Mouse (Mus musculus) B cell, adult 2 months (primary cell): ENCODE results near the gene Slc25a1.

Source experiments
- DNase-seq, 2 experiments: peaks; one replicate each; pipeline ENCODE4 v3.0.0; 2022

Gene Slc25a1

DNA sequence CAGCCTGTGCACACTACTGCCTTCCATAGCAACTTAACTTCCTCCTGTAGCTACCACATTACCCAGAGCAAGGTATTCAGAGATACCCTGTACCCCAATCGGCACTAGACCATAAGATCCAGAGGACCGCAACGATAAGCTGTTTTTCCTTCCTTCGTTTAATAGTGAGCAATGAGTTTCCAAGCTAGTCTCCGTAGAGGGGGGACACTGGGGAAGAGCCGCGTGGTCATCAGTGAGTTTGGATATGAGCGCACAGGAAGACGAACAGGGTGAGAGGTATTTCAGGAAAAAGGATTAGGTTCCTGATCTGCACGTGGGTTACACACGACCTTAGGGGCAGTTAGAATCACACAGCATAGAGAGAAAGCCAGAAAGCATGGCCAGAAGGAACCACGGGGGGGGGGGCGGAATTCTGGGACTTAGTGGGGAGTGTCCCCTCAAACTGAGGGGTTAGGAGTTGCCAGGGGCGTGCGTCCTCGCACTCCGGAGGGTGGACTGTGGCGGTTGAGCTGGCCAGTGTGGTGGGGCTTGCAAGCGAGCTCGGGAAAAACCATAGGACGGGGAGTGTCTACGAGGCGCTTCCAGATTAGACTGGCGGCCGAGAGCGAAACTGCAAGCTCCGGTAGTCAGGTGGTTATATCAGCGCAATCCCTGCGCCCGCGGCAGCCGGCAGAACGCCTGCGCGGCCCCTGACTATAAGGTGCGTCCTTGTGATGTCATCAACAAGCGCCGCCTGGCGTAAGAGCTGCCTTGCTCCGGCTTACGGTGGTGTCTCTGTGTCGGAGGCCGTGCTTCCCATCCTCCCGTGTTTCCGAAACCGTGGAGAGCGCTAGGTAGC is 6.5 kb downstream of the Slc25a1 start:
- peak; percentile 94 to 95 for DNase-seq

DNA sequence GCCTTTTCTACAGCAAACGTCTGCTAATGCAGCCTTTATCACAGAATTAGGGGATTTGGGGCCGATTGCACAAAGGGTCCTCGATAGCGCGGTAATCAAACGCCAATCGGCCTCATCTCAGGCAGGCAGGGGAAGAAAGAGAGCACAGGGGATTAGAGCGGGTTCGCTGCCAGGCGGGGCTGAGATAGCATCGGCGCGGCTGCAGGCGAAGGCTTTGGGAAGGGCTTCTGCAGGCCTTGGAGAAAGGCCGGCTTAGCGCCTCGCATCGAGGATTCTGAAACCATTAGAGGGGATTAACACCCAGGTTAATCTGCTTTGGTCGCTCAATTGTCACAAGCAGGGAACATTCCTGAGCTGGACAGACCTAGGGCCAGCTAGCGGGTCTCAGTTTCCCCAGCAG is 7.4 kb downstream of the Slc25a1 start:
- no peak for DNase-seq

DNA sequence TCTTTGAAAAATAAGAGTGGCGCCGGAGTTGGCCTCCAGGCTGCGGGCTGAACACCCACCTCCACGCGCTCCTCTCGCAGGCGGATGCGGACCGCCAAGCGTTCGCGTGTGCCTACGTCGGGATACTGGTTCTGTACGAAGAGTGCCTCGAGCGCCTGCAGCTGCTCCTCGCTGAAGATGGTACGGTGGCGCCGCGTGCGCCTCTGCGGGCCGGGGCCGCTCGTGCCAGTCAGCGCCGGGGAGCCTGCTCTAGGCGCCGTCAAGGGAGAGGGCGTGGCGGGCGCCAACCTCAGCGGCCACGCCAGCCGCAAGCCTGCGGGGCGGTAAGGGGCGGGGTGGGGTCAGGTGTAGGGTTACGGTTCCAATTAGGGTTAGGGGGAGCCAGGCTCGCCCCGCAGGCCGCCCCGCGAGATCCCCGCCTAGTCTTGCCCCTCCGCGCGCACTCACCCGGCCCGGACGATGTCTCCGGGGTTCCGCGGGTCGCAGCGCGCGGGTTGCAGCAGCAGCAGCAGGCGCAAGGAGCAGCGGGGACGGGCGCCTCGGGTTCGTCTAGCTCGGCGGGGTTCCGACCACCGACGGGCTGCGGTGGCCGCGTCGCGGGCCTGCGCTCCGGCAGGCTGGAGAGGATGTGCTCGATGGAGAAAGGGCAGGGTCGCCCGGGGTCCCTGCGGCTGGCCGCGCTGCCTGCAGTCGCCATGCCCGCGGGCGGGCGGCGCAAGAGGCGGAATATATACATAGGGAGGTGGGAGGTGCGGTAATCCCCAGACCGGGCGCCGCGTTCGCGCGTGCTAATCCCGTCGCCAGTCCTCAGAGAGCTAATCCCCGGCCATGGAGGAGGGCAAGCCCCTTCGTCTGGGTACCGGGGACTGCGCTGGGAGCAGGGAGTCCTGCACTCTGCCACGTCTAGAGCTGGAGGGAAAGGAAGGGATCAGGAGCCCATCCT is 13.4 kb downstream of the Slc25a1 start, which contains the start of gene Gsc2:
Gene Gsc2 (minus strand): TSS at position 753 of the 943 bp plus-strand sequence.
- DNase-seq: peak; percentile 44 to 47

DNA sequence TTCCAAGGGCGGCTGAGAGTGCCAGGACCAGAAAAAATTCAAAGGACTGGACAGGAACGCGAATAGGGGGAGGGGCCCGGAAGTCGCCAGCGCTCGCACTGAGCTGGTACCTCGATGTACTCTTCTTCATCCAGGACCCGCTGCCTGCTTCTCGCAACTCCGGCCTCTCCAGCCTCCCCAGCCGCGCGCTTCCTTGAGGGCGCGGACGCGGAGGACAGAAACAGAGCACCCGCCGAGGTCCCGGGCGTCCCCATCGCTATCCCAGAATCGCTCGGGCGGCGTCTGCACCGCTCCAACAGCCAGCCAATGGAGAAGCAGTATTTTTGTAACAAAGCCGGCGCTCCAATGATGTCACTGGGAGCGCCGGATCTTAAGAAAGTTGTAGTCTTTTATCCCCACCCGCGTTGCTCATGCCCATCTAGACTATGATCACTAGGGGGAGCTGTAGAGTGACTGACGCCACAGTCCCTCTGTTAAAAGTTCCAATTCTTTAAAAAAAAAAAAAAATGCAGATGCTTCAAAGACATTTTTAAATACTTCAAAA is 16.9 kb downstream of the Slc25a1 start, which contains the start of gene Ess2:
Gene Ess2 (minus strand): TSS at position 297 of the 544 bp plus-strand sequence.
- DNase-seq: peak; percentile 88 to 90

DNA sequence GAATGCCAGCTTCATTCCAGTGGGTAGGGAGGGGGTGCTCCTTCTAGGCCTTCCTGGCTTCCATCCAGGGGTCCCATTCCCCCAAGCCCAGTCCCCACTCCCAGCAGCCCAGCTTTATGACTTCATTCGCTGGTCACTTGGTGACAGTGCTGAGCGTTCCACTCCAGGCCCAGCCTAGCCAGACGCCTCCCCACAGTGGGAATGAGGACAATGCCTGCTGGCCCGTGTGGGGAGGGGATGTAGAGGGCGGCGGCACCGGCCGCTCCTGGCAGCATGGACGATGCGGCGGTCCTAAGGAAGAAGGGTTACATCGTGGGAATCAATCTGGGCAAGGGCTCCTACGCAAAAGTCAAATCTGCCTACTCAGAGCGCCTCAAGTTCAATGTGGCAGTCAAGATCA is 29.6 kb downstream of the Slc25a1 start, which contains the start of the genes Dgcr2 and Tssk2:
Gene Dgcr2 (minus strand): TSS at position 101 of the 400 bp plus-strand sequence.
Gene Tssk2 (plus strand): TSS at position 176 of the 400 bp plus-strand sequence.
- DNase-seq: no peak

DNA sequence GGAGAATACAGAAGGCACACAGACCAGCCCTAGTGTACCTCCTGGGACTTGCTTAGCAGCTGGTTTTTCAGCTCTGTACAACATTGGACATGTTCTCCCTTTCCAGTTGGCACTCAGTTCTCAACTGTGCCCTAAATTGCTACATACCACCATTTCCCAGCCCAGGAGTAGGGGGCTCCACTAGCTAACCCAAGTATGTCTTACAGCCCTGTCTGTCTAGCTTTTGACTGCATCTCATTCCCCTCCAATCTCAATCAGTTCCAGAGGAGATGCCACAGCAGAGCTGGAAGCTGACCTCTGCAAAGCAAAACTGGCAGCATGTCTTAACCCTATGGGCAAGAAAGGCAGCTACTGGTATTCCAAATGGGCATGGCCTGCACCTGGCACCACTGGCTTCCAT is 31.9 kb downstream of the Slc25a1 start:
- DNase-seq: no peak

- DNase-seq: no peak
These were observed 34.1 kb downstream of the Slc25a1 start, which contains the start of gene Tssk1 for GRCm38 (mm10) chr16:17893923-17894322. TSS of gene Tssk1 (plus strand) at chr16:17894223.

DNA sequence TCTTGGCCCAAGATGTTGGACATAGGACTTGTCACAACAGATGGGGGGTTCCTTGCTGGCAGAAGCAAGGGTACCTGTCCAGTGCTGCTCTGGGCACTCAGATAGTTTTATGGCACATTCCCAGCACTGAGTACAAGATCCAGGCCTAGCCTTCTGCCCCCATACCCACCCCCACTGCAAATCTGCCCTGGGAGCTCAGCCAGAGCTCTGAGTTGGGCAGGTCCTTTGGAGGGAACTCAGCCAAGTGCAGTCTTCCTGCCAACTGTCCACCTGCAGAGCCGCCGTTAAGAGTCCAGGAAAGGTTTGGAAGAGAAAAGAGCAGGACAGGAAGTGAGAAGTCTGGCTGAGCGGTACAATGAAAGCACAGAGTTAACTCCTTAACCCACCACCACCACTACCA is 35.4 kb downstream of the Slc25a1 start:
- no peak for DNase-seq

DNA sequence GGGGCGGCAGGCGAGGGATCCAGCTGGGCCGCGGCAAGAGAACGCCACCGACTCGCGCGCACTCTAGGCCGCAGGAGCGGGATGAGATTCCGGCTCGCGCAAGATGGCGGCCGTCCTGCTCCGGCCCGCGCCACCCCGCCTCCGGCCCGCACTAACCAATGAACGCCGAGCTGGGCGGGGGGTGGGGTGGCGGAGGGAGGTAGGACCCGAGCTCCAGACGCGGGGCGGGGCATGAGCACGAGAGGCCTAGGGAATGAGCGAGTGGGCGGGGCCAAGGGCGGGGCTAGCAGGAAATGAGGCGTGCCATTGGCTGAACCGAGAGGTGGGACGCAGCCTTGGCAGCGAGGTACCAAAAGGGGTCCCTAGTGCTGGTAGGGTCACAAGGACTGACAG is 36.5 kb downstream of the Slc25a1 start, which contains the start of gene Gm20518:
Gene Gm20518 (minus strand): TSS at position 105 of the 393 bp plus-strand sequence.
- DNase-seq: peak; percentile 99 to 100

DNA sequence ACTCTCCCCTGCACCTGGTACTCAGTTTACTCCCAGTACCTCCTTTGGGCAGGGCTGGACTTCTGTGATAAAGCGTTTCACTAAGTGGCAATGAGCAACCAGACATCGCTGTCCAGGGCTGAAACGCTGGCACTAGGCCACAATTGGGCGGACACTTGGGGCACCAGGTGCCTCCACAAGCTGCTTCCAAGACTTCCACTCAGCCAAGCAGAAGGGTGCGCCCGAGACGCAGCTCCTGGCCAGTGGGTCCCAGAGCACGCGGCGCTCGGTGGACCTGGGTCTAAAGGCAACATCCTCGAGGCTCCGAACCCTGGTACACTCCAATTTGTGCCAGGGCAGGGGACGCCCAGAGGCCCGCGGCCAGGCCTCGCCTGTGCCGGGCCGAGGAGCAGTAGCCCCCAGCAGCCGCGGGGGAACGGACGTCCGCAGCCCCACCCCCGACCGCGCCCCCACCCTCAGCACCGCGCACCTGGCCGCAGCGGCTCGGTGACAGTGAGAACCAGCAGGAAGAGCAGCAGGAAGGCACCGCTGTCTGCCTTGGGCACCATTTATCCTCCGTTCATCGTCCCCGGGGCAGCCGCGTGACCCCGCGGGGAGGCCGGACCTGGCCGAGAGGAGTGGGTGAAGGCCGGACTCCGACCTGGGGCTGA is 37.0 kb downstream of the Slc25a1 start:
- peak; percentile 39 to 45 for DNase-seq

DNA sequence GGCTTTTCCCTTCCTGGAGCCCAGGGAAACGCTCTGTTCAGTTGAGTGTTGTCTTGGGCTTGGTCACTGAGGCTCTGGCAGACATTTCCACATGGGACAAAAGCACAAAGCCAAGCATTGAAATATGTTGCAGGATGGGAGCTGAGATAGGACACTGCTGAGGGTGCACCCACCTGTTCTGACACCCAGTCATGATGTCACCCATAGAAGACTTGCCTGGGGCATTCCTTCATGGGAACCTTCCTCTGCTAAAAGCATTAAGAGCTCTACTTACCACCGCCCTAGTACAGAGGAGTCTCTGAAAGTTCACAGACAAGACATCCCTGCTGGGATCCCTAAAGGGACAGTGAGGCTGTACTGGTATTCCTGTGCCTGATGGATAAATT is 37.7 kb downstream of the Slc25a1 start:
- no peak for DNase-seq

DNA sequence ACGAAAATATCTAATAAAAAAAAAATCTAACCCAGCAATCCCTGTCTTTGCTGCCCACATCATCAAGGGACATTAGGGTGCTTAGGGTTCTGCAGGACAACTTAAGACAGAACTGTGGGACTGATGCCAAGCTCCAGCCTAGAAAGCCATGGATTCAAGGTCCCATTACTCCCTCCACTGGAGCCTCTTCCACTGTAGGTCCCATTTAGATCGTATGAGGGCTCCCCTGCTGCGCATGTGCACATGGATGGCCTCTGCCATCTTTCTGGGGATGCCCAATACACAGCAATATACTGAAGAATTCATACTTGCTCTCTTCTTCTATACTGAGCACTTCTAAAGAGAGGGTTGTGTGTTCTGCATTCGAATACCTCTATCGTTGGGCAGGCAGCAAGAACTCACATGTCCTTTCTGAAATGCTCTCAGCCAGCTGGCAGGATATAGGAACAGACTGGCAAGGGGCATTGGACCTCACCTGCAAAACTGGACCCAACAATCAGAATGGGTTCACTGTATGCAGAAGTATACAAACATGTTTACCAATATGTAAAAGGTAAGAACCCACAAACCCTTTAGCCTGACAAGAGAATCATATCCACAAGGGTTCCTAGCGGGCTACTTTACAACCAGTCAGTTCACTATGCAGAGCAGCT is 38.2 kb downstream of the Slc25a1 start:
- no peak for DNase-seq

- DNase-seq: no peak
These were observed 43.9 kb downstream of the Slc25a1 start for GRCm38 (mm10) chr16:17884116-17884515.

DNA sequence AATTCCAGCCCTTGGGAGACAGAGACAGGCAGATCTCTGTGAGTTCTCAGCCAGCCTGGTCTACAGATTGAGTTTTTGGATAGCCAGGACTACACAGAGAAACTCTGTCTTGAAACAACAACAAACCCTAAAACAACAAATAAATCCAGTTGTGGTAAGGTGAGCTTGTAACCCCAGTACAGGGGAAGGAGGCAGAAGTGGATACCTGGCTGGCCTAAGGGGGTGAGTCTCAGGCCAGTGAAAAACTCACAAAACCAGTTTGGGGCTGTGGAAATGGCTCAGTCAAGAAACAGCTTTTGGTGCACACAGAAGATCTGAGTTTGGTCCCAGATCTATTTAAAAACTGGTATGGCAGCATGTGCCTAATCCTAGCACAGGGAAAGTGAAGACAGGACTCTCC is 45.8 kb downstream of the Slc25a1 start:
- DNase-seq: no peak

GRCm38 (mm10) chr16:17879571-17879970 is 48.4 kb downstream of the Slc25a1 start:
- no peak for DNase-seq

DNA sequence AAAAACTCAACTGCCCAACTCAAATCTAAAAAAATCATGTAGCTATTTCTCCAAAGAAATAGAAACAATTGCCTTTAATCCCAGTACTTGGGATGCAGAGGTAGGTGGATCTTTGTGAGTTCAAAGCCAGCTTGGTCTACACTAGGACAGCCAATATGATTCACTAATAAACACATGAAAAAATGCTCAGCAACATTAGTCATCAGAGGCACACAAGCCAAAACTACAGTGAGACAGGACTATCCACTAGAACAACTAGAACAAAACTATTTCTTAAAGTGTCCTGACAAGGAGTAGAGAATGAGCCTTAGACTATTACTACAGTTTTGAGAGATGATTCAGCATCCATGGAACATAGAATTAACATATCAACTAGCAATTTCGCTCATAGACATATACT is 51.9 kb downstream of the Slc25a1 start:
- DNase-seq: no peak
